Mouse (Mus musculus) thymus, postnatal 0 days (tissue): ENCODE results near the gene Kcnk6. TPM values are rescaled to one million over a fixed set of nuclear protein-coding genes. Genes with fewer than 3 reads are reported as not detected.
A peak's percentile ranks its signal among the peaks of the same experiment; 100 is the strongest.
"Not testable (repeated sequence)": the region's sequence is repeated elsewhere in the genome, so short reads cannot be mapped to it uniquely, and the experiment has no call there.

ENCODE experiments used
- DNase-seq: peaks from one replicate; pipeline ENCODE4 v3.0.0-alpha.2; 2015; ENCODE audit warnings: low spot score
- polyA plus RNA-seq: library from polyadenylated mRNA; unstranded; fragments of >200 nt; fragmentation: Nextera tagmentation; extraction: Ambion mirVana; gene quantifications from 2 replicates; pipeline ENCODE4 v1.2.1, GENCODE M21; 2015

Kcnk6 gene
- polyA plus RNA-seq, 1 experiment from 2014 or later, result 1.2 TPM

GRCm38 (mm10) chr7:29247314-29247700, 15.0 kb upstream of the Kcnk6 start:
- DNase-seq, result peak; percentile 83

GRCm38 (mm10) chr7:29246619-29247313, 14.5 kb upstream of the Kcnk6 start:
- no peak for DNase-seq

- no peak for DNase-seq
These were observed 13.7 kb upstream of the Kcnk6 start for GRCm38 (mm10) chr7:29246015-29246414.

GRCm38 (mm10) chr7:29244732-29245416, 12.6 kb upstream of the Kcnk6 start:
- DNase-seq, result peak; percentile 48

GRCm38 (mm10) chr7:29238019-29238967, 6.0 kb upstream of the Kcnk6 start, which contains the start of gene Yif1b:
Gene Yif1b (plus strand): TSS chr7:29238329.
- DNase-seq, result peak; percentile 100

GRCm38 (mm10) chr7:29237596-29237995, 5.3 kb upstream of the Kcnk6 start:
- not testable (repeated sequence) for DNase-seq

GRCm38 (mm10) chr7:29236593-29236992, 4.3 kb upstream of the Kcnk6 start:
- no peak for DNase-seq

- DNase-seq, result no peak
These were observed 2.3 kb upstream of the Kcnk6 start for GRCm38 (mm10) chr7:29234661-29235060.

GRCm38 (mm10) chr7:29233745-29234144, 1.4 kb upstream of the Kcnk6 start:
- DNase-seq, result no peak

- no peak for DNase-seq
These were observed 798 bp downstream of the Kcnk6 start for GRCm38 (mm10) chr7:29231517-29231916.

GRCm38 (mm10) chr7:29230560-29230959, 1.8 kb downstream of the Kcnk6 start:
- DNase-seq, result no peak

GRCm38 (mm10) chr7:29228202-29228601, 4.1 kb downstream of the Kcnk6 start:
- no peak for DNase-seq

GRCm38 (mm10) chr7:29225520-29225919, 6.8 kb downstream of the Kcnk6 start:
- no peak for DNase-seq

GRCm38 (mm10) chr7:29224756-29225394, 7.4 kb downstream of the Kcnk6 start:
- DNase-seq, result no peak

GRCm38 (mm10) chr7:29214846-29215245, 17.5 kb downstream of the Kcnk6 start:
- DNase-seq, result no peak

- no peak for DNase-seq
These were observed 18.1 kb downstream of the Kcnk6 start for GRCm38 (mm10) chr7:29214236-29214635.

GRCm38 (mm10) chr7:29213675-29214082, 18.6 kb downstream of the Kcnk6 start, which contains the start of gene Catsperg1:
Gene Catsperg1 (minus strand): TSS chr7:29214035.
- no peak for DNase-seq

GRCm38 (mm10) chr7:29212775-29213560, 19.3 kb downstream of the Kcnk6 start:
- not testable (repeated sequence) for DNase-seq

- no peak for DNase-seq
These were observed 20.0 kb downstream of the Kcnk6 start for GRCm38 (mm10) chr7:29212199-29212765.
